Mouse (Mus musculus) hindbrain, postnatal 0 days (tissue): ENCODE measurements around the gene Tmem116. TPM values are rescaled to one million over a fixed set of nuclear protein-coding genes. Genes with fewer than 3 reads are reported as not detected.

ENCODE experiments used
- ATAC-seq: fragments of 200-750 bp; cut with Nextera tagmentation; 2 replicates; pipeline ENCODE4 v1.8.0; 2017; ENCODE audit warnings: mild to moderate bottlenecking, moderate TSS enrichment, moderate library complexity
- DNase-seq: peaks from one replicate; pipeline ENCODE4 v3.0.0-alpha.2; 2015; ENCODE audit warnings: low spot score
- H3K27ac ChIP-seq: fragments of 300-500 bp; sonication (generic); 2 replicates; pipeline ENCODE4 v1.5.1; 2014; ENCODE audit warnings: mild to moderate bottlenecking
- H3K27me3 ChIP-seq: fragments of 300-500 bp; sonication (generic); 2 replicates; pipeline ENCODE4 v1.6.1; 2014; ENCODE audit warnings: low read length, mixed read lengths; ENCODE audit not compliant: insufficient read depth
- H3K36me3 ChIP-seq: fragments of 300-500 bp; sonication (generic); 2 replicates; pipeline ENCODE4 v1.6.1; 2014; ENCODE audit warnings: low read length, mixed read lengths; ENCODE audit not compliant: insufficient read depth
- H3K4me1 ChIP-seq: fragments of 300-500 bp; sonication (generic); 2 replicates; pipeline ENCODE4 v1.6.1; 2014; ENCODE audit warnings: antibody characterized with exemption, low read length, mixed read lengths; ENCODE audit not compliant: insufficient read depth
- H3K4me2 ChIP-seq: fragments of 300-500 bp; sonication (generic); 2 replicates; pipeline ENCODE4 v1.6.1; 2014; ENCODE audit warnings: low read depth, mild to moderate bottlenecking, low read length, moderate library complexity, mixed read lengths
- H3K4me3 ChIP-seq: fragments of 300-500 bp; sonication (generic); 2 replicates; pipeline ENCODE4 v1.5.1; 2014; ENCODE audit warnings: low read length
- H3K9ac ChIP-seq: fragments of 300-500 bp; sonication (generic); replicated peaks from 2 replicates; pipeline ENCODE4 v1.6.1; 2014; ENCODE audit warnings: mild to moderate bottlenecking, low read length, moderate library complexity, mixed read lengths
- H3K9me3 ChIP-seq: fragments of 300-500 bp; sonication (generic); 2 replicates; pipeline ENCODE4 v1.6.1; 2016; ENCODE audit warnings: low read length, mixed read lengths
- CTCF ChIP-seq: IDR thresholded peaks from 2 replicates; pipeline ENCODE4 v1.5.1; 2016; ENCODE audit warnings: antibody characterized with exemption, control low read depth, low read depth
- WGBS: fragments of 180-500 bp; shearing (Covaris S2); extraction: QIAGEN DNeasy Blood & Tissue Kit; methylation state at CpG from one replicate; pipeline ENCODE4 v1.1.7; 2014; 5-methylcytosine and 5-hydroxymethylcytosine counted together
- polyA plus RNA-seq: library from polyadenylated mRNA; unstranded; fragments of >200 nt; fragmentation: Nextera tagmentation; extraction: Ambion mirVana; gene quantifications from 2 replicates; pipeline ENCODE4 v1.2.1, GENCODE M21; 2015
- total RNA-seq: library from RNA; depleted of rRNA; stranded (reverse); fragments of >200 nt; gene quantifications from 2 replicates; pipeline ENCODE4 v1.2.3, GENCODE M21; 2014

Gene Tmem116
- total and polyA plus RNA-seq, 2 experiments from 2014 or later, result 2.6 to 7.6 TPM

DNA sequence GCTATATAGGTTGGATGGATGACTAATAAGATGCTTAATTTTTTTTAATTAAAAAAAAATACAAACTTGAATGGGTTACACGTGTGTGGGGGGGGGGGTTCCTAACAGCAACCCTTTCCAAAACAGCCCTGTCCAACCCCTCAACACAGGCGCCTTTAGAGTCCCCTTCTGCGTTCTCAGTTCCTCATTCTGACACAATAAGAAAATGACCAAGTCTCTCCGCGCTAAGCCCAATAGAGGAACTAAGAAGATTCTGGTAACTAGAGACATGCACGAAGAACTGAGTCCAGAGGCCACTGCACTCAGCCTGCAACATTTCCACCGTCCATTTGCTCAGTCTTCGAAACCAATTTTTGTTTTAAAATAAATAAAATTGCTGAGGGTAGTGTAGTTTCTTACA is 490 bp upstream of the Tmem116 start:
- peak overlapping the region; percentile 82 for H3K4me2 ChIP-seq
- WGBS, result 19% methylated on average over 8 of the region's 8 CpGs
- peak overlapping the region; percentile 98 for H3K27ac ChIP-seq
- TF ChIP-seq CTCF, result no peak
- H3K4me3 ChIP-seq, result peak overlapping the region; percentile 72
- H3K4me1 ChIP-seq, result peaks cover 11% of the 10 kb centered on the region
- H3K9ac ChIP-seq, result peak overlapping the region; percentile 87
- H3K27me3 ChIP-seq, result no peaks in the 10 kb centered on the region
- H3K36me3 ChIP-seq, result peaks cover 31% of the 10 kb centered on the region
- no peaks in the 10 kb centered on the region for H3K9me3 ChIP-seq
- ATAC-seq (no peak), DNase-seq (peak; percentile 15)

DNA sequence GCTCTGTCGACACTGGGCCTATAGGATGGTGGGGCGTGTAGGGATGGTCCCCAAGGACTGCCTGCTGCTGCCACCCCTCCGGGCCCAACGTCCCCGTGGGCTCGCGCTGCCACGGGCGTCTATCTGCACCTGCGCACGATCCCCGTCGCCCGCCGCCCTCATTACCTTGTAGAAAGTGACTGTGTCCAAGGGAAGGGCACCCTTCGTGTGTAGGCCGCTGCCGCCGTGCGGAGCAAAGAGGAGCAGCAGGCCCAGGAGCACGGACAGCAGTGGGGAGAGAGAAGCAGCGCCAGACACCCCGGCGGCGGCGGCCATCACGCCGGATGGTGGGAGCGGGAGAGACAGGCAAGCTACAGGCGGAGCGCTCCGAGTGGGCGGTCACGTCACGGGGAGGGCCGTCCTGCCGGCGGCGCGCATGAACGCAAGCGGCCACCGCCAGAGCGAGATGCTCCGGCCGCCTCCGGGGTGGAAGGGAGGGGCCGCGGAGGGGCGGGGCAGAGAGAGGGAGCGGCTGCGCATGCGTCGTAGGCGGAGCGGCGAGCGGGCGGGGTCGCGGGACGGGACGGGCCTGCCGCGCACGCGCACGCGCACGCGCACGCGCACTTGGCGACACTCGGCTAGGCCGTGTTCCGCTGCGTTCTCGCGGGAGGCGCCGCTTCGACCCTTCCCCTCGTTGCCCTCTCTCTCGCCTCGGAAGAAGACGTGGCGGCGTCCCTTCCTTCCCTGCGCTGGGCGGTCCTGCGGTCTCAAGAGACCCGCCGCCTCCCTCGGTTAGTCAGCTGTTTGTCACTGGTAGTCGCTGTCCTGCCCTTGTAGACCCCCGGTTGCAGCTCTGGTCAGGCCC is 555 bp downstream of the Tmem116 start, which contains the start of gene Erp29:
Gene Erp29 (minus strand): TSS at position 481 of the 844 bp plus-strand sequence.
- ATAC-seq (peak; percentile 95), DNase-seq (peak; percentile 98)
- H3K36me3 ChIP-seq, result peaks cover 20% of the 10 kb centered on the region
- peak within 1 kb of the TSS; percentile 72 for H3K4me3 ChIP-seq
- peak within 1 kb of the TSS; percentile 82 for H3K4me2 ChIP-seq
- H3K27me3 ChIP-seq, result no peaks in the 10 kb centered on the region
- peak within 1 kb of the TSS; percentile 98 for H3K27ac ChIP-seq
- H3K4me1 ChIP-seq, result peaks cover 11% of the 10 kb centered on the region
- peak within 1 kb of the TSS; percentile 87 for H3K9ac ChIP-seq
- no peaks in the 10 kb centered on the region for H3K9me3 ChIP-seq
- TF ChIP-seq CTCF, result peak; percentile 43
- 3% methylated on average over 71 of the region's 97 CpGs for WGBS

DNA sequence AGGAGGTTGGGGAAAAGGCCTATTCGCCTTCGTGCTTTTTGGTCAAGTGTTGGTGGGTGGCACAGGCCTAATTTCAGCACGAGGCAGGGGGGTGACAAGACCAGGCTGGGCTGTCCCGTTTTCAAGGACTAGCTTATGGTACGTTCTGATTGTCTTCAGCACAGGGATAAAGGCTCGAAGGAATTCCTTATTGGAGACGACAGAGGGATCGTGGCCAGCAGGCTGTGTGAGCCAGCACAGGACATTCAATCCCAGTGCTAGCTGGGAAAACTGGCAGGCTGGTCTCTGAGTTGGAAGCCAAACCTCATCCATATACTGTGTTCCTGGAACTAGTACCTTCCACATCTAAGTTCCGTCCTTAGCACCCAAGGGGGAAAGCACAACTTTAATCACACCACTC is 1.2 kb downstream of the Tmem116 start:
- Histone ChIP-seq H3K9ac (peak overlapping the region; percentile 87), H3K27me3 (no peaks in the 10 kb centered on the region), H3K4me1 (peaks cover 11% of the 10 kb centered on the region), H3K4me3 (peak overlapping the region; percentile 72), H3K4me2 (peak overlapping the region; percentile 82), H3K36me3 (peaks cover 15% of the 10 kb centered on the region; the same call in 1 of the 2 replicates), H3K27ac (peak overlapping the region; percentile 98), H3K9me3 (no peaks in the 10 kb centered on the region)
- no peak for TF ChIP-seq CTCF
- DNase-seq, result peak; percentile 47
- ATAC-seq, result peak; percentile 33; the same call in 1 of the 2 replicates
- 4% methylated on average over 9 of the region's 9 CpGs for WGBS

DNA sequence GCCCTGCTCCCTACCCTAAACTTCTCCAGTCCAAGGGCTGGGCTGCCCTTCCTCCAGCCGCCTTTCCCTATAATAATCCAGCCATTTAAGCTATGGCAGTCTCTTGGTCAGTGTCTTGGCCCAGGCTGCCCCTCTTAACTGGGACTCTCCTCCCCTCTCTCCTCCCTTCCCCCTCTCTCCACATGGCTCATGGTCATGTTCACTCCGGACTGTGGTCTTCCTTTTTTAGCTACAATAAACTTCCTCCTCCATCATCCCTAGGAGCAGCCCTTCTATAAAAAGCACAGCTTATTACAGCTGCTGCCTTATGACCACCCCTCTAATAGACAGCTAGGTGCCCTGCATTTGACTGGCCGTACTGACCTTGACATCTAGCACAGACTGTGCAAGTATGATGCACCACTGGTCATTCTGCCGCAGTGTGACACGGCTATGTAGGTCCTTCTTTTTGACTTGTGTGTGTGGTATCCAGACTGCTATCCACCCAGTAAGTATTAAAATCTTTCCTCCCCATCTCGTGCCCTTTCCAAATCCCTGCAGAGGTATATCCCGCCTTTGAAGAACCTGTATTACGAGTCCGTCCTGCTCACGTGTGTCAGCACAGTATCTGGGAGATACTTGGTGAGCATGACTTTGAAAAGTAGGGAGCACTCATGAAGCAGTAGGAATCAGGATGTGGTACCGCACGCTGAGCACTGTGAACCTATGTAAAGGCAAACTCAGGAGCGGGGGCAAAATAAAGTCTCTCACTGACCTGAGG is 2.2 kb downstream of the Tmem116 start:
- Histone ChIP-seq H3K4me2 (no peak overlapping the region), H3K9ac (no peak overlapping the region), H3K4me1 (peaks cover 11% of the 10 kb centered on the region), H3K36me3 (peaks cover 6% of the 10 kb centered on the region; the same call in 1 of the 2 replicates), H3K4me3 (no peak overlapping the region), H3K27me3 (no peaks in the 10 kb centered on the region), H3K27ac (no peak overlapping the region), H3K9me3 (no peaks in the 10 kb centered on the region)
- ATAC-seq (no peak), DNase-seq (no peak)
- no peak for TF ChIP-seq CTCF
- WGBS, result 93% methylated on average over 13 of the region's 13 CpGs

DNA sequence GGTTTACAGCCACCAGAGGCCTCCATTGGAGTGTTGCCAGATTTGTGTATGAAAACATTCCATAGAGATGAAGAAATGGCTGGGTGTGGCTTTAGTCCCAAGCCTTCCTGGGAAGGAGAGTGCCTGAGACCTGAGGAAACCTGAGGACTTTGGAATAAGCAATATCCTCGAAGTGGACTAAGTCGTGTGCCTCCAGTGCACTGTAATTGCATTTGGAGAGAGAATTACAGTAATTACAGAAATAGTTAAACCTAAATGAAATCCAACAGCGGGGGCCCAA is 2.8 kb downstream of the Tmem116 start:
- Histone ChIP-seq H3K9me3 (no peaks in the 10 kb centered on the region), H3K36me3 (peaks cover 2% of the 10 kb centered on the region; the same call in 1 of the 2 replicates), H3K4me3 (no peak overlapping the region), H3K27ac (no peak overlapping the region), H3K4me2 (no peak overlapping the region), H3K27me3 (no peaks in the 10 kb centered on the region), H3K4me1 (peaks cover 11% of the 10 kb centered on the region), H3K9ac (no peak overlapping the region)
- ATAC-seq (no peak), DNase-seq (no peak)
- WGBS, result 87% methylated on average over 3 of the region's 3 CpGs
- TF ChIP-seq CTCF, result no peak

DNA sequence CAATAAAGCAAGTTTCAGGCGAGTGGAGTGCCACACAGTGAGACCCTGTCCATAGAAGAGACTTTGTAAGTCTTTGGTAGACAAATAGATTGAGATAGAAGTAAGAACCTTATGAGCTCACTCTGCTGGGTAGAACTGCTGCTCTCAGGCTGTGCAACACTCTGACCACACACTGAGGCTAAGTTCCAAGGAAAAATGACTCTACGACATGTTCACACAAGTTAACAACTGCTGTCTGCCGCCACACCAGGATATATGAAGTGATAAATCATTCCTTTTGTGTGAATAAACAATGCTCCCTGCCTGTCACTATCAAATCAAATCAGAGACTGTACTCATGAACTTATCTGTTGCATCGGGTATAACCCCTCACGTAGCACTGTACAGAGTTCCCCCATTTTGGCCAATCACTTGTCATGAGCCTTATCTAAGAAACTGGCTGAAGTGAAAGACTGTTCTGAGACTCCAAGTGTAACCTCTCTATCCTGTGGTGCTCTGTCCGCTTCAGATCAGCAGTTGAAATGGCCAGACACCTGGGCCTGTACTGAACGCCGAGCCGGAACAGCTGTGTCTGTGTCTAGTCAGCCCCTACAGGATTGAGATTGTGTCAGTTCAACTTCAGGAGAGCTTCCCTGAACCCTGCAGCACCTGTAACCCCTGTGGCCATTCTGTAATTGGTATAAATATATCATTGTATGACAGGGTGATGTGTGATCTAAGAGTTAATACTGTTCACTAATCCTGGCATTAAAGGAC is 4.0 kb downstream of the Tmem116 start:
- Histone ChIP-seq H3K9me3 (no peaks in the 10 kb centered on the region), H3K9ac (no peak overlapping the region), H3K4me1 (peaks cover 8% of the 10 kb centered on the region), H3K27ac (no peak overlapping the region), H3K36me3 (no peaks in the 10 kb centered on the region), H3K4me3 (no peak overlapping the region), H3K27me3 (no peaks in the 10 kb centered on the region), H3K4me2 (no peak overlapping the region)
- DNase-seq (no peak), ATAC-seq (no peak)
- WGBS, result 73% methylated on average over 9 of the region's 9 CpGs
- no peak for TF ChIP-seq CTCF
